Mouse (Mus musculus): ENCODE data around the gene Jsrp1.
"Not testable (repeated sequence)": the region's sequence is repeated elsewhere in the genome, so short reads cannot be mapped to it uniquely, and the experiment has no call there.

Jsrp1 gene

DNA sequence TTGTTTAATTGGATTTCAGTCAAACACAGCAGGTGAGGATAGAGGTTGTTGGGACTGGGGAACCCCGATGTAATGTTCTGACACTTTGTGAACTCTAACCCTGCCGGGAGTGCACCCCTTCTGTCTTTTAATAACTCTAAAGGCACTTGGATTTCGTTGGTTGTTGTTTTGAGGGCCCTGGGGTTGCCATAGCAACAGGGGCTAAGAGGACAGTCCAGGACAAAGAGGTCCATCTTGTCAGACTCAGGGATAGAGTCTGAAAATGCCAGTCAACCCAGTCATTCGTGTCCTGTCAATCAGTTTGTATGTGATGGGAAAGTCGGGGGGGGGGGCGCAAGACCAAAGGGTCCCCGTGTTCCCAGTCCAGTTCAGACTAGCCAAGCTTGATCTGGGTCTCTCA, 19.5 kb upstream of the Jsrp1 start:
- DNase-seq (ENCODE audit: low read depth, low spot score): no peak

DNA sequence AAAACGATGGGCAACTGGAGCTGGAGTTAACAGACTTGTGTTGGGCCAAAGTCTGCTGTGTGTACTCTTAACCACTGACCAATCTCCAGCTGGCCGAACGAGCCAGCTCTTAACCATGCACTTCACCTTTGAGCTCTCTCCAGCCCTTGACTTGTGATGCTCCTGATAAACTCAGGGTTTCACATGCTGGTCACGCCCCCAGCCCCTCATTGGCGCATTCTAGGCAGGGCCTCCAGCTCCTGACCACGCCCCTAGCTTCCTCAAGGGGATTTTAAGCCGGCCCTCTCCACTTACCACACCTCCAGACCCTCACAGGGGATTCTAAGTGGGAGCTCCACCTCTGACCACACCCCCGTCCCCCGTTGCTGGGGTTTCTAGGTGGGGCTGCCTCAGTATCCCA, 17.8 kb upstream of the Jsrp1 start:
- peak; percentile 93 for DNase-seq (ENCODE audit: low read depth, low spot score)

DNA sequence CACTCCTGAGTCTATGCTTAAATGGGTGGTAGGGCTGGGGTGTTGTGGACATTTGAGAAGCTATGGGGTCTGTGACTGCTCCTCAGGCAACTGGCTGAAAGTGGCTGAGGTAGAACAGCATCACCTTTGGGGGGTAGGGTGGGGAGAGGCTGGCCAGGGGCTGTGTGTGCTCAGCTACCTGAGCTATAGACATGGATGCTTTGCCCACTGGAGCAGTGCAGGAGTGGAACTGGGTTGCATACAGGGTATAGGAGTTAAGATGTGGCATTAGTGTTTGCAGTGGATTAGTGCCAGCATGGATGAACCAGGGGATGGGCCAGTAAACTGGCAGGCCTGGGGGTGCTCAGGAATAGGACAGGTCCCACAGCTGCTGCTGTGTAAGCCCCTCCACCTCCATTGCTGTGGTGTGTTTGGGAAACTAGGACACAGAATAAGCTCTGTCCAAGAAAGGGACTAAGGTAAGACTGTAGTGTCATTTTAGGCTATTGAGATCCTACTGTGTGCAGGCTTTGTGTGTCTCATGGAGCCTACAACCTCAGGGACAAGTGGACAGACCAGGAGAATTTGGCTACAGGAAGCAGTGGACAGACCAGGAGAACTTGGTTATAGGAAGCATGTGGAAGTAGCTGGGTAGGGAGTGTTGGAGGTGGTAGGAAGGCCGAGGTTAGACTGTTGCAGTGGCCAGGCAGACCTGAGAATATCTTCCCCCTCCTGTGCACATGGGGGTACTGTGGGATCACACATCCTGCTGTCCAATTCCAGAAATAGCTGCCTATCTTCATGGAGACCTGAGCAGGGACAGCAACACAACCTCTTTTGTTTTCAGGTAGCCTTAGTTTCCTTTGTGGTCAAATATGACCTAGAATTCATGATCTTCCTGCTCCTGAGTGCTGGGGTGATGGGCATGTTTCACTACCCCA, 16.3 kb upstream of the Jsrp1 start:
- DNase-seq (ENCODE audit: low read depth, low spot score): no peak

DNA sequence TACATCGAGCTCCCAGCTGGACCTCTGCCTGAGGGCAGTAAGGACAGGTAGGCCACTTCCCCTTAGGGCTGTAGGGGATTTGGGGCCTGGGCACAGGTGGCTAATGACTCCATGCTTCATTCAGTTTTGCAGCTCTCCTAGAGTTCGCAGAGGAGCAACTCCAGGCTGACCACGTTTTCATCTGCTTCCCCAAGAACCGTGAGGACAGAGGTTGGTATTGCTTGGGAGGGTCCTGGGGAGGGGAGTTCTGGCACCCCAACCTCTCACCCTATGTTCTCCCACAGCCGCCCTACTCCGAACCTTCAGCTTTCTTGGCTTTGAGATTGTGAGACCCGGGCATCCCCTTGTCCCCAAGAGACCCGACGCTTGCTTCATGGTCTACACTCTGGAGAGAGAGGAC, 15.3 kb upstream of the Jsrp1 start:
- DNase-seq (ENCODE audit: low read depth, low spot score): not testable (repeated sequence)

DNA sequence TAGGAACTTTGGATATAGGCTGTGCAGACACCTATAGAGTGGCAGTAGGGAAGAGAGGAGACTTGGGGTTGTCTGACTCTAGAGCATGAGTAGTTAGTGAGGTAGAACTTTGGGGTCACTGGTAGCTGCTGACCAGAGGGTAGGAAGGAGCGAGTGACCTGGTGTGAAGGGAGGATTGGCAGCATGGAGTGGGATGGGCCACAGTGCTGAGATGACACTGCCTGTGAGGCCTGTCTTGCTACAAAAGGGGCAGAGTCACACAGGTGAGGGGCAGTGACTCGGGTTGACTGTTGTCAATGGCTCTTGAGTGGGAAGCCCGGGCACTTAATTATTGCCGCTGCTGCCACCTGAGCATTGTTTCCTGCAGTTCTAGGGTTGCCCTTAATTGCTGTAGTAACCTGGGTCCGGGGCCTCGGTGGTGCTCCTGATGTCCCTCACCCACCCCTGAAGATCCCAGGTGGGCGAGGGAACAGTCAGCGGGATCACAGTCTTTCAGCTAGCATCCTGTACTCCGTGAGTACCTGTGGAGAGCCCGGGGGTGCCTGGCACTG, 14.6 kb upstream of the Jsrp1 start:
- no peak for DNase-seq (ENCODE audit: low read depth, low spot score)

DNA sequence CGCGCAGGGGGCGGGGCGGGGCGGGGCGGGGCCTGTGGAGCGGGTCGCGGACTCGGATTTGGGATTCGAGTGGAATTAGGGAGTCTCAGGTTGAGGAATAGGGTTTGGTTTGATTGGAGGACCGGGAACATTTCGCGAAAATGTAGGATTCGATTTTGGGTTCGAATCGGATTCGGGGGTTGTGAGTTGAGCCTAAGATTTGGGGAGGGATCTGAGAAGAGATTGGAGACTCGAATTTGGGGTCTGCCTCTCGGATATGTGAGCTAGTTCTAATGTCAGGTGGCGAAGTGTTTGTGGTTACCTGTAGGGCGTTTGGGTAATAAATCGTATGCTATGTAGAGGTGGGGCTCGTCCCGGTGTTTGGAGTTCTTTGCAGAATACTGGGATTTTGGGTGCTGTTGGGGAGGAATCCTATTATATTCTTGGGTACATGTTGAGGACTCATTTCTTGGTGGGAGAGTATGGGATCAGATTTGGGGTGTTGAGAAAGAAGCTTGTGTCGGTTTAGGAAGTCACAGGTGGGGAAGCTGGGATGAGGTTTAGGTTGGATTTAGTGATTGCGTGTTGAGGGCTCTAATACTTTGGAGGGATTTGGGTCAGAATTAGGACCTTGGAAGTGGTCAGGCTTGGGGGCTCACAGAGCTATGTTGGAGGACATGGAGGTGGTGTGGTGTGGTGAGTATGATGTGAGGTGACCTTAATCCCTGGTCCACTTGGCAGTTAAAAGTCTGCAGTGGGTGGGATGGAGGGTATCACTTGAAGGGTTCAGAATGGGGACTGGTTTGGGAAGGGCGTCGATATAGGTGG, 14.0 kb upstream of the Jsrp1 start:
- no peak for DNase-seq (ENCODE audit: low read depth, low spot score)

DNA sequence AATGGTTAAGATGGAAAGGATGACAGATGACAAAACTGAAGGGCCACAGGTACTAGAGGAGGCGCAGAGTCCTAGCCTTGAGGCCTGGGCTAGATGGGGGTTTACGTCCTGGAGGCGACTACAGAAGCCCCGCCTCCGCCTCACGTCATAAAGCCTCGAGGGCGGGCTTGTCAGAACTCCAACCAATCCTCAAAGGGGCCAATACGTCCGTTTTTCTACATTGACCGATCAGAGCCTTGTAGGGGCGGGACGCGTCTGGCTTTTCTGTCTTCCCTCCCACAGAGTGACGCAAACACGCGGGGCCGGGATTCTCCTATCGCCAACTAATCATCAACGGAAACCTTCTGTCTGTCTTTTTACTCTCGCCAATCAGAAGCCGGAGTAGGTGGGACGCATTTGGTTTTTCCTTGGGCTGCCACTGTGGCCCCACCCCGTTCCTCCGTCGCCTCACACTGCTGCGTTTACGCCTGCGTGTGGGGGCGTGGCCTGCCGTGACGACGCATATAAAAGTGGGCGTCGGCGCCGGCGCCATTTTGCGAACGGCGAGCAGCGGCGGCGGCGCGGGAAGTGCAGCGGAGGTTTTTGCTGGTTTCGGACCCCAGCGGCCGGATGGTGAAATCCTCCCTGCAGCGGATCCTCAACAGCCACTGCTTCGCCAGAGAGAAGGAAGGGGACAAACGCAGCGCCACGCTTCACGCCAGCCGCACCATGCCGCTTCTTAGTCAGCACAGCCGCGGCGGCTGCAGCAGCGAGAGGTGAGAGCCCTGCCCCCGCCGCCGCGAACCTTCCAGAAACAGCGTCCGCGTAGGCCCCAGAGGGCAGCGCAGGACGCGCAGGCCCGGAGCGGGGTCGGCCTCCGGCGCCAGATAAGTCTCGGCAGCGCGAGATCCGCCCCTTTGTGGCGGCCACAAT, 13.1 kb upstream of the Jsrp1 start, which contains the start of gene Oaz1:
Gene Oaz1 (plus strand): TSS at position 506 of the 912 bp plus-strand sequence.
- peak; percentile 100 for DNase-seq (ENCODE audit: low read depth, low spot score)

DNA sequence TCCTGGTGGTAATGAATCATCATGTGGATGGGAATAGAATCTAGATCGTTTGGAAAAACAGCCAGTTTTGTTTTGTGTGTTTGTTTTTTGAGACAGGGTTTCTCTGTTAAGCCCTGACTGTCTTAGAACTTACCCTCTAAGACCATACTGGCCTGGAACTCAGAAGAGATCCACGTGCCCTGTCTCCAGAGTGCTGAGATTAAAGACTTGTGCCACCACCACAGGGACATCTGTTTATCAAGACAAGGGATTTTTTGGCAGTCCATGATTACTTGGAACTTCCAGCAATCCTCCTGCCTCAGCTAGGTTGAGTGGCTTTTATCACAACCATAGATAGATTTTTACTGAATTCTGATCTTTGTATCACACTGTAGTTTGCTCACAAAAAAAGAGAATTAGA, 11.5 kb upstream of the Jsrp1 start:
- DNase-seq (ENCODE audit: low read depth, low spot score): no peak

DNA sequence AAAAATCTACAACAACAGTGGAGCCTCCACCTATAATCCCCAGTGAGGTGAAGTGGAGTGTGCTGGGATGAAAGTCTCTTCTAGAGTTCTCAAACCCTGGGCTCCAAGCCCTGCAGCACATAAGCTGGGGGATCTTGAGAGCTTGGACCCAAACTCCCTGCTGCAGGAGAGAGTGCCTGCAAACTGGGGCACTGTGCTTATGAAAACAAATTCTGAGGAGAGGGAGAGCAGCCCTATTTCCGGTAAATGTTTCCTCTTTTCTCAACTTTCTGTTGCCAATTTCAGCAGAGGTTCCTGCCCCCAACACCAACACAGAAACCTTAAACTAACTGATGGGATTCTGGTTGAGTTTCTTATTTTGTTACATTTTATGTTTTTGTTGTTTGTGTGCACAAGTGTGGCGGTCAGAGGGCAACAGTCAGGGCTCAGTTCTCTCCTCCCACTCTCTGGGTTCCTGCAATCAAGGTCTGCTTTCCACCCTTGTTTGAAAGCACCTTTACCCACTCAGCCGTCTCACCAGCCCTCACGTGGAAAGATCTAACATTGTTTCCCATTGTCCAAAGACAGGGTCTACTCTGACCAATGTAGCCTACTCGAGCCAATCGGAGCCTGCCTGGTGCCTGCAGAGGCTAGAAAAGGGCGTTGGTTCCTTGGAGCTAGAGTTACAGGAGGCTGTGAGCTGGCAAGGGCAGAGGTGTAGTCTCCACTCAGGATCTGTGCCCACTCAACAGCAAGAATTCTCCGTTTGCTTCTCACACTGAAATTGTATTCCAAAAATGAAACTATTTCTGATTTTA, 10.7 kb upstream of the Jsrp1 start:
- DNase-seq (ENCODE audit: low read depth, low spot score): peak; percentile 58

DNA sequence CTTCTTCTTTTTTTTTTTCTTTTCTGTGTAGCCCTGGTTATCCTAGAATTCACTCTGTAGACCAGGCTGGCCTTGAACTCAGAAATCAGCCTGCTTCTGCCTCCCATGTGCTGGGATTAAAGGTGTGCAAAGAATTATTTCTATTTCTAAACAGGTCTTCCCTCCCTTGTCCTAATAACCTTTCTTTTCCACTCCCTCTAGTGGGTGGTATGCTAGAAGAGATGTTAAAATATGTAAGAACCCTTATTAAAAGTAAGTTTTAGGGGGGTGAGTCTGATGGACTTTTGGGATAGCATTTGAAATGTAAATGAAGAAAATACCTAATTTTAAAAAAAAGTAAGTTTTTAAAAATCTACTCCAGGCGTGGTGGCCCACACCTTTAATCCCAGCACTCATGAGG, 10.0 kb upstream of the Jsrp1 start:
- no peak for DNase-seq (ENCODE audit: low read depth, low spot score)

DNA sequence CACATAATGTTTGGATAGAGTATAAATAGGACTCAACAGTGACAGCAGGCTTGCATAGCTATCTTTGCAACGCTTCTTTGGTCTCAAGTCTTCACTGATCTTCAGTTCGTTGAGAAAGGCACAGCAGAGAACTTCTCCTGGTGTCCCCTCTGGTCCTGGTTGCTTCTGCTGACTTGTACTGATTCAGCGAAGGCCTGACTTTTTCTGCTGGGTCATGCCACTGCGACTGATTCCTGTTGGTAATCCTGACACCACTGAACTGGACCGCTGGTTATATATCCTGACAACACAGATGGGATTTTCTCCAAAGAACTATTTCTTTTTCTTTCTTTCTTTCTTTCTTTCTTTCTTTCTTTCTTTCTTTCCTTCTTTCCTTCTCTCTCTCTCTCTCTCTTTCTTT, 9.2 kb upstream of the Jsrp1 start:
- DNase-seq (ENCODE audit: low read depth, low spot score): no peak

DNA sequence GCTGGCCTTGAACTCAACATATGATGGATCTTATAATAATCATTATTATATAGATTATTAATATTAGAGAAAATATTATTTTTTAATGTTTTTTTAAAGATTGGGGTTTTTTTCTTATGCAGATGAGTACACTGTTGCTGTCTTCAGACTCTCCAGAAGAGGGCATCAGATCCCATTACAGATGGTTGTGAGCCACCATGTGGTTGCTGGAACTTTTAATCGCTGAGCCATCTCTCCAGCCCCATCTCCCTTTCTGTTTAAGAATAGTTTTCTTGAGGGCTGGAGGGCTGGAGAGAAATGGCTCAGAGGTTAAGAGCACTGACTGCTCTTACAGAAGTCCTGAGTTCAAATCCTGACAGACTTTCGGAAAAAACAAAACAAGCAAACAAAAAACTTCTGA, 8.7 kb upstream of the Jsrp1 start:
- peak; percentile 71 for DNase-seq (ENCODE audit: low read depth, low spot score)

DNA sequence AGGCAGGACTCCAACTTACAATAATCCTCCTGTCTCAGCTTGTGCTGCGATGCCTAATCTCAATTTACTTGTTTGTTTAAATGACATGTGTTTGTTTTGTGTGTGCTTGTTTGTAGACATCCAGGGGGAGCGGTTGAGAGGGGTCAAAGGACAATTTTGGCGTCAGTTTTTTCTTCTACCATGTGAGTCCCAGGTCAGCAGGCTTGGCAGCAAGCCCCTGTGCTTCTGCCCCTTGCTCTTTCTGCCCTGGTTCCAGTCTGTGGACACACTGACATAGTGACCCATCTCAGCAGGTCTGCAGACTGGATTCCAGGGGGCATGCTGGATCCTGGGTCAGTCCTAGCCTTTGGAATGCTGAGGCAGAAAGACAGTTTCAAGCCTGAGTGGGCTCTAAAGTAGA, 6.1 kb upstream of the Jsrp1 start:
- no peak for DNase-seq (ENCODE audit: low read depth, low spot score)

DNA sequence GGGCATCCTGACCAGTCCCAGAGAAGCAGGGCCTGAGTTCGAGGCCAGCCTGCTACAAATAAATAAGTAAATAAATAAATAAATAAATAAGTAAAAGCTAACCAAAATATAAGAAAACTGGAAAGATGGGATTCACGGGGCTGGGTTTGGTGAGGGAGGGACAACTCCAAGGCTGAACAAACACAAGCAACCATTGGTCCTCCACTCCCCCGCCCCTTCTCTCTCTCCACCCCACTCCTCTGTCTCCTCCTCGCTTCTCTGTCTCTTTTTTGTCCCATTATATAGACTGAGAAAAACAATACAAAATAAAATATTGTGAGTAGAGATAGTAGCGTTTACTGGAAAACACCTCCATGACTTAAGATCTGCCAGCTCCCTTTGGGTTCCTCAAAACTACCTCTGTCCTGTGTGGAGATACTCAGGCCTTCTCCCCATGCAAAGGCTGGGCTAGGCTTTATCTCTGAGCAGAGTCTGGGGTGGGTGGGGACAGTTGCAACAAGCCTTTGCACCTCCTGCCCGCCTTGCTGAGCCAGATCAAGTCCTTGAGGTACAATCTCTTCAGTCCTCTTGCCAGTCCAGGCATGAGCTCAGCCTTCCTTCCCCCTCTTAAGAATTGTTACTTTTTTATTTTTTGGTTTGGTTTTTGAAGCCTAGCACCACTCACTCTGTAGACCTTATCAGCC, 5.4 kb upstream of the Jsrp1 start:
- DNase-seq (ENCODE audit: low read depth, low spot score): no peak

DNA sequence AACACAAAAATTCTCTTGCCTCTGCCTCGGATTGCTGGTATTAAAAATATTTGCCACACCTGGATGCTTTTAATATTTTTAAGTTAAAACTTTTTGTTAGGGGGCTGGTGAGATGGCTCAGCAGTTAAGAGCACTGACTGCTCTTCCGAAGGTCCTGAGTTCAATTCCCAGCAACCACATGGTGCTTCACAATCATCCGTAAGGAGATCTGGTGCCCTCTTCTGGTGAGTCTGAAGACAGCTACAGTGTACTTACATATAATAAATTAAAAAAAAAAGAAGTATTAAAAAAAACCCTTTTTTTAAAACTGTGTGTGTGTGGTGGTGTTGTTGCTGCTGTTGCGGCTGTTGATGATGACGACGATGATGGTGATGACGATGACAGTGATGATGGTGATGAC, 4.7 kb upstream of the Jsrp1 start:
- peak; percentile 64 for DNase-seq (ENCODE audit: low read depth, low spot score)

DNA sequence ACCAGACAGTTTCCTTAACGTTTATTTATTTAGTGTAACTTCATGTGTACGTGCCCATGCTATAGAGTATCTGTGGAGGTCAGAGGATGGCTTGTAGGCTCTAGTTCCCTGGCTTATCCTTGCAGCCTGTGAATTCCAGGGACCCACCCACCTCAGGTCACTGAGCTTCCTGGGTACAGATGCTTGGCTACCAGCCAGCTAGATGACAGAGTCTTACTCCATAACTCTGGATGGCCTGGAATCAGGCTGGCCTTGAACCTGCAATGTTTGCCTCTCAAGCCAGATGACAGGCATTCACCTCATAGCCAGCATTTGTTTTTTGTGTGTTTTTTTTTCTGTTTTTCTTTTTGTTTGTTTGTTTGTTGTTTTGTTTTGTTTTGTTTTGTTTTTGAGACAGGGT, 3.9 kb upstream of the Jsrp1 start:
- no peak for DNase-seq (ENCODE audit: low read depth, low spot score)

DNA sequence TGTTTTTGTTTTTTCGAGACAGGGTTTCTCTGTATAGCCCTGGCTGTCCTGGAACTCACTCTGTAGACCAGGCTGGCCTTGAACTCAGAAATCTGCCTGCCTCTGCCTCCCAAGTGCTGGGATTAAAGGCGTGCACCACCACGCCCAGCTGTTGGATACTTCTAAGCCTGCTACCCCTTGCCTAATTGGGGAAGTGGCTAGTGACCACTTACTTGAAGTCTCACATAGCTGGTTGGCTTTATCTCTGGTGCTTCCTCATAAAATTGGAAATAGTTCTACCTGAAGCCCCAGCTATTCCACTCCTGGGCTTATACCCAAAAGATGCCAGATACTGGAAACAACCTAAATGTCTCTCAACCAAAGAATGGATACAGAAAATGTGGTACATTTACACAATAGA, 3.0 kb upstream of the Jsrp1 start:
- DNase-seq (ENCODE audit: low read depth, low spot score): not testable (repeated sequence)

DNA sequence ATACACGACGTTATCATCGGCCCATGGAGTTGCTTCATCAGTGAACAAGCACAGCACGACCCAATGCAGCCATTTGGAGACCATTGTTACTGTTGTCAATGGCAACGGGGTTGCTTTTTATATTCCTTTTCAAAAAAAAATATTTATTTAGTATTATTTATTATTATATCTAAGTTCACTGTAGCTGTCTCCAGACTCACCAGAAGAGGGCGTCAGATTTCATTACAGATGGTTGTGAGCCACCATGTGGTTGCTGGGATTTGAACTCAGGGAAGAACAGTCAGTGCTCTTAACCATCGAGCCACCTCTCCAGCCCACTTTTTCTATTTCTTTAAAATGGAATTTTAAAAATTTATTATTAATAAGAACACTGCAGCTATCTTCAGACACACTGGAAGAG, 1.5 kb upstream of the Jsrp1 start:
- DNase-seq (ENCODE audit: low read depth, low spot score): no peak

DNA sequence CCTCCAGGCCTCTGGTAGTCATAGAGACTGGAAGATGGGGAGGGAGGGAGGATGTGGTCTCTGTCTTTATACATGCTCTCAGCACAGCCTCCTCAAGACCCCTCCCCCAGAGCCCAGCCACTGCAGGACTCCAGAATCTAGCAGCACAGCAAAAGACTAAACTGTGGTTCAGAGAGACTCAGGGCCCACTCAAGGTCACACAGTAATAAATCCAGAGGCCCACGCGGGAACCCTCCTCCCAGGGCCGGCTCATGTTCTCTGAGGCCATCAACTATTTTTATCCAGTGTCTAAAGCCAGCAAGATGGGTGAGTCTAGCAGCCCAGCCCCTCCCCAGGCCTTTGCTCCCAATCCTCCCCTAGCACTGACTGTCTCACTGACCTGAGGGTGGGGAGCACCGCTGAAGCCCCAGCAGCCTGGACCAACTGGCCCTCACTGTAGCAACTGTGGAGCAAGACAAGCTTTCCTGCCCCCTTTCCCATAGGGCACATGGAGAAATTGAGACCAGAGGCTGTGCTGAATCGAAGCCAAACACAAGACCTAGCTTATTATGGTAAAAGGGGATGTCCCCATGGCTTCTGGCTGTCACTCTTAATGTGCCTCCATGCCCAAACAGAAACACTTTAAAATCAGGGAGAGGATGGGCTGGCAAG, 782 bp downstream of the Jsrp1 start:
- no peak for DNase-seq (ENCODE audit: low read depth, low spot score)
